Mouse (Mus musculus) erythroblast, embryonic 14.5 days (primary cell): ENCODE results near the gene Hspa12b.

ENCODE experiments used
- GATA1 ChIP-seq: IDR thresholded peaks from 2 replicates; pipeline ENCODE4 v1.6.1; 2012; ENCODE audit warnings: low read length, inconsistent platforms, mixed read lengths
- TAL1 ChIP-seq: IDR thresholded peaks from 3 replicates; pipeline ENCODE4 v1.6.1; 2012; ENCODE audit warnings: low read length, inconsistent platforms, mixed read lengths

DNA sequence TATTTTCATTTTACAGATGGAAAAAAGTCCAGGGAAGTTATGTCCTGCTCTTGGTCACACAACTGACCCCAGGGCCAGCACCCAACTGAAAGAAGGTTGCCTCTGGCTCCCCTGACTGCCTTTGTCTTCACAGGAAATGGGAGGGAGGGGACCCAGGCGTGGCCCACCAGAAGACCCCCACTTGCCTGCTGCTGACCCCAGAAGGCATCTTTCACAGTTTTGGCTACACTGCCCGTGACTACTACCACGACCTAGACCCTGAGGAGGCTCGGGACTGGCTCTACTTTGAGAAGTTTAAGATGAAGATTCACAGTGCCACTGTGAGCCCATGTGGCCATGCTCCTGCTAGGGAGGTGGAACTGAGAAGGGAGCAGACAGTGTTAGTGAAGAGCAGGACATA, 11.2 kb downstream of the Hspa12b start:
- no peak for TF ChIP-seq GATA1
- TF ChIP-seq TAL1 = no peak
